Mouse (Mus musculus): ENCODE measurements around the gene Usp19.
A peak's percentile ranks its signal among the peaks of the same experiment; 100 is the strongest.

Usp19 gene

DNA sequence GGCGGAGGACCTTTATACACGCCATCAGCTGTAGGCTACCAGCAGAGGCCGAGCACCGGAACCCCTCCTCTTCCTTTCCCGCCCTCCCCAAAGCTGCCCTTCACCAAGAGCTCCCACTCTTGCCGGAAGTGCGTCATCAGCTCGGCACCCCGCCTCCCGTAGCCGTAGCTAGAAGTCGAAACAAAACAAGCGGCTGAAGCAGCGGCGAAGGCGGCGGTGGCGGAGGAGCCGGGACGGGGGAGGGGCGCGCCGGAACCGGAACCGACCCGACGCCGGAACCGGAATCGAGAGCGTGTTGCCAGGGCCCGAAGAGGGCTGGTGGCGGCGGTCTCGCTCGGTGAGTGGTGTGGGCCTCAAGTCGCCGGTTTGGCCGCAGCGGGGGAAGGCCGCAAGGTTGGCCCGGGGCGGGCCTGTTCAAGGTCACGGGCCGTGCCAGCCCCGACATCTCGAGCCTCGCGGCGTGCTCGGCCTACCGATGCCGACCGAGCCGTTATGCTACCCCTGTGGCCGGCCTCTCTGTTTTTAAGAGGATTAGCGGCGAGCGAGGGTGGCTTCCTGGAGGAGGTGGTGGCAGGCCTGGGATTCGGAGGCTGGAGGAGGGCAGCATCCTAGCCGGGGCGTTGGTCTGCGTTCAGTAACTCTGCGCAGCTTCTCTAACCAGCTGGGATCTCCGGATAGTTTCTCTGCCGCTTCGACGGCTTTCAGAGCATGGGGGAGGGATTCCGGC is at the start of gene Usp19:
Gene Usp19, plus strand, starts transcription at position 44 of the 727 bp plus-strand sequence.
- DNase-seq (ENCODE audit: low spot score): peak; percentile 96

DNA sequence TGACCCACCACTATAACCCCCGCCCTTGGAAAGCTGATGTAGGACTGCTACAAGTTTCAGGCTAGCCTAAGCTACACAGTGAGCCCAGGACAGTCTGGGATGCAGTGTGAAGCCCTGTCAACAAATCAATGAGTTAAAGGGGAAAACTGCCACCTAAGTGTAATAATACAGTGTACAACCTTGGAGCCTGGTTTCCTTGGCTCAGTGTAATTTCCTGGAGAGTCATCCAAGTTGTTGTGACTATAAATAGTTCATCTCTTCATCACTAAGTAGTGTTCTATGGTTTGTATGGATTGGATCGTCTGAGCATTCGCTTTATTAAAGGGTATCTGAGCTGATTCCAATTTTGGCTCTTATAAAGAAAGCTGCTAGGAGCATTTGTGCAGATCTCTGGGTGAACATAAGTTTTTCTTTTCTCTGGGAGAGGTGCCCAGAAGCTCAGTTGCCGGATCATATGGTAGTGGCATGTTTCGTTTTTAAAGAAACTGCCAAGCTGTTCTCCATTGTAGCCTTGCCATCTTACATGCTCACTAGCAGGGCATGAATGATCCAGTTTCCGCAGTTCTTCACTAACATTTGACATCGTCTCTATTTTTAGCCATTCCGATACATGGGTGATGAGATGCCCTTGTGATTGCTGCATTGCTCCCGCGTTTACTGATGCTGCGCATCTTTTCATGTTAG is 49.0 kb upstream of the Usp19 start:
- DNase-seq (ENCODE audit: low spot score): no peak

DNA sequence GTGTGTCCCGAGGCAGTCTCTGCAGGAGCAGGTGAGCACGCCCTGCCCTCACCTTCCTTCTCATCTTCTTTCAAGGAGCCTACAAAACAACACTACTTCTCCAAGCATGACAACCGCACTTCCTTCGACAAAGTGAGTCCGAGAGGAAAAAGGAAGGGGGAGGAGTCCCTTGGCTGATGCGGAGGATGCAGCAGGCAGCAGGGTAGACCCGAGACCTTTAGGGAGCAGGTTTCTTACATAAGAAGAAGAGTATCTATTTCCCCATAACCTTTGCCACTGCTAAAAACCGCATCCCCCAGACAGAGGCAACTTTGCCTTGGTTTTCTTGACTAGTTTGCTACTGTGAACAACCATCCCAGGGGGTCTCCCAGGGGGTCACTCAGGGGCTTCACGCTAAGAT is 45.3 kb upstream of the Usp19 start:
- peak; percentile 27 for DNase-seq (ENCODE audit: low spot score)

DNA sequence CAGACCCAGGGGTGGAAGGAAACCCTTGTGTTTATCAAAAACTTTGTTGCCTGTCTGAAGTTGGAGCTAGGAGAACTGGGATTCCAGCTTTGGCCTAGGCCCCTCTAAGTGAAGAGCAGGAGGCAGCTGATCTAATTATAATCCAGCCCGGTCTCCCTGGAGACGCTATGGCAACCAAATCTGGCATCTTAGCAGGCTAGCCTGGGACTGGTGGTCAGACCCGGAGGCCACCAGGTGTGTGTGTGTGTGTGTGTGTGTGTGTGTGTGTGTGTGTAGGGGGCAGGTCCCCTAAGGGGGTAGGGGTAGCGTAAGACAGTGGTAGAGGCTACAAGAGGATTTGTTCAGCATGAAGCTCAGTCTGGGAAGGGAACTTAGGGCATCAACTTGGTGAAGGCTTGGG is 40.5 kb upstream of the Usp19 start:
- no peak for DNase-seq (ENCODE audit: low spot score)

DNA sequence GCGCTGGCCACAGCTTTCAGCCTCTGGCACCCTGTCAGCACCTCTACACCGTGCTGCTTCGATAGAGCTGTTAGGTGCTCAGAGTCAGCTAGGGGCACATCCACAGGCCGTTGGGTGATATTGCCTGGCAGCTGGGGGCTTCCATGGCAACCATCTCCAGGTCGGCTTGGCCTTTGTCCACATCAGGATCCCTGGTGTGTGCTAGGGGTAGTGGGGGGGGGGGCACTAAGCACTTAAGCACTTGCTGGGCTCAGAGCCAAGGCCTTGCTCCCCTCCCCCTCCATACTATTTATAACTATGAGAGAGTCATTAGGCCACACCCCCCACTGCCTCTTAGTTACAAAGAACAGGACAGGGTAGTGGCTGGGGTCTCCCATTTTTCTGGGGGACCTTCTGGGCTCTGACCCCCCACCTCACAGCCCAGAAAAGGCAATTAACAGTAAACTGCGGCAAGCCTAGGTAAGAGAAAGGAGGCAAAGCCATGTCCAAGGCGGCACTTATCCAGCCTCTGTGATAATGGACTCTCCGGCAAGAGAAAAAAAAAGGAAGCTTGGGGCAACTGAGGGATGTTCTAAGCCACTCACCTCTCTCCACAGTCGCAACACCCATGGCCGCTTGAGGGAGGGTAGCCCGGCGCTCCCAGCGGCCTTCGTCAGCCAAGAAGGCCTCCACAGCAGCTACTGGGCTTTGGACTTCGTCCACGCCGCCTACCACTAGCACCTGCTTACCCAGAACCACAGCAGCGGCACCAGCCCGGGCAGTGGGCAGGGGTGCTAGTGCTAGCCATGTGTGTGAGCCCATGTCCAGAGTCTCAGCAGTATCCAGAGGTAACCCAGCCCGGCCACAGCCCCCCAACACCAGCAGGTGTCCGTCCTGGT is 39.9 kb upstream of the Usp19 start:
- DNase-seq (ENCODE audit: low spot score): no peak

DNA sequence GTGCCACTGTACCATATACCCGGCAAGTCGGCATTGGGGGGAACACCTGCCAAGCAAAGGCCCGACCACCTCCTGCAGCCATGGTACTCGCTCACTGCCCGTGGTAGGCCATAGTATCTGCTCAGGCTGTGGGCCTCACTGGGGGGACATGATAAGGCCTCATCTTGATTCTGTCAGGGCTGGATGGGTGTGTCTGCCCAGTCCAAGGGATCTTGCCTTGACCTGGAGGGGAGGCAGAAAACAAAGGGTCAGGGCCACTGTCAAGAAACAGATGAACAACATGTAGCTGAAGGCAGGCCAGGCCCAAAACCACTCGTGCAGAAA is 39.3 kb upstream of the Usp19 start:
- DNase-seq (ENCODE audit: low spot score): no peak

DNA sequence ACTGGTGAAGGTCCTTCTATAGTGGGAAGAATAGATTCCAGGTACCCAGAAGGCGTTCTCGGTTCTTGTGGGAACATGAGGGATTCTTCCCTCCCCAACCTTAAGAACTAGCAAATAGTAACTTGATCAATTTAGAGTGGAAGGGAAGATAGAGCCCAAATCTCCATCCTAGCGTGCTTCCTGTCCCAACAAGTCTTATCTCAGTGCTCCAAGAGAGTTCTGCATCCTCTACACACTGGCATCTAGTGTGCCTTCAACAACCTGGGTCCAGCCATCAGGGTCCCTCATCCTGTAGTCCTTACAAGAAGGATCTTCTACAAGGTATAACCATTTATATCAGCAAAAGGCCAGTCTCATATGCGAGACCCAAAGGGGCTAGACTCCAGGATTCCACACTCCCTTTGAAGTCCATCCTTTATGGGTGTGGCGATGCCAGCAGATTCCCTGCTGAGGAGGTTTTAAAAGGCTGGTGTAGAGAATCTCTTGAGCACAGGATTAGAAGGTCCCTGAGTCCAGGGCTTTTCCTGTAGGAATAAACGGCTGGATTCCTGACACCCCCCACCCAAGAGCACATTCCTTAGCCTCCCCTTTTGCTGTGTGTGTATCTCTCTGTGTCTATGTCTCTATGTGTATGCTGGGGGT is 38.8 kb upstream of the Usp19 start:
- no peak for DNase-seq (ENCODE audit: low spot score)

DNA sequence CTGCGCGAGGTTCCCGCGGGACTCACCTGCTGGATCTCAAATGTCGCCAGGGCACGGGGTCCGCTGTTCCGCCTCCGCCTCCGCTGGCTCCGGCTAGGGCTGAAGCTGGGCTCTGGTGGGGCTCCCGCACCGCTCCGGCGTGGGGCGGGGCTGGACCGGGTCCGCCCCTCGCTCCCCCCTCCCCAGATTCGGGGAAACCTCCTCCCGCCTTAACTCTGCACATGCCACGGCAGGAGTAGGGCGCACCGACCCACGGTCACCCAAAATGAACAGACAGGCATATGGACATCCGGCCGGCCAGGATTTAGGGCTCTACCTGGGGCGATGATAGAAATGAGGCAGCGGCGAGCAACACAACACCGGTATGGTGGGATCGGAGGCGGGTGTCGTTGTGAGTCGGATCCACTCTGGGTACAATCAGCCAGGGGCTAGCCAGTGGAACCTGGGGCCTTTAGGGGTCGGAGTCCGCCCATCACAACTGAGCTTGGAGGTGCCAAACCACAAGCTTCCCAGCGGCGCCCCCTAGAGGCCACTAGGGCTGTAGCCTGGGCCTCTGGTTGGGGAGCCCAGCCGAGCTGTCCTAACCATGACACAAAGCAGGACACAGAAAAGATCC is 38.0 kb upstream of the Usp19 start:
- peak; percentile 78 for DNase-seq (ENCODE audit: low spot score)

DNA sequence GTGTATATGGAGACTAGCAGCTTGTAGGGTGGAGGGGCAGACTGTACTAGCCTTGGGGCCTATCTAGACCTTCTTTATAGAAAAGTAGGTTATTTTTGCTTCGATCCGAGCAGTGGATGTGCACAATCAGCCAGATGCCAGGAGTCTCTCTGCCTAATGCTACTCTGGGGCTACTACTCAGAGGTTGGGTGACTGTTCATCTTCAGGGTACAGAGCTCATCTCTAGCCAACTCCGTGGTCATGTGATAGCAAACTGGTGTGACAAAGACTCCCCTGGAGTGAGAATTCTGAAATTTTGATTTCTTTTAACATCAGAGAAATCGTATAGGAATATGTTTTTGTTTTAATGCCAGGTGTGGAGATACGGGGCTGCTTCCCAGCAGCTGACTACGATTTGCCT is 37.5 kb upstream of the Usp19 start:
- no peak for DNase-seq (ENCODE audit: low spot score)

DNA sequence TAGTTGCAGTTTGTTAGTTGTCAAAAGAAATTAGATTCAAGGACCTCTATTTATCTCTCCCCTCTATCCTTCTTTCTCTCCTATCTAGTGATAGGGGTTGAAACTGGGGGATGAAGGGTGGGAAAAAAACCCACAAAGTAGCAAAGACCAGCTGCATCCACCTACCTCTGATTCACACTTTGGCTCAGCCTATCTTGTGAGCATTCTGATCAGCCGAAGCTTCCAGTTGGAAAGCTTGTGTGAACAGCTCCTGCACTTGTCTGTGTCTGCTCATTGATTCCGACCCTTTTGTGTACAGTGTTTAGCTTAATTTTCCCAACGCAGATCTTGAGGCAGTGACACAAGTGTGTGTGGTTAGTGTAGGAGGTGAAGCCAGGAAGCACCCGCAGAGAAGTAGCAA is 36.9 kb upstream of the Usp19 start:
- no peak for DNase-seq (ENCODE audit: low spot score)

DNA sequence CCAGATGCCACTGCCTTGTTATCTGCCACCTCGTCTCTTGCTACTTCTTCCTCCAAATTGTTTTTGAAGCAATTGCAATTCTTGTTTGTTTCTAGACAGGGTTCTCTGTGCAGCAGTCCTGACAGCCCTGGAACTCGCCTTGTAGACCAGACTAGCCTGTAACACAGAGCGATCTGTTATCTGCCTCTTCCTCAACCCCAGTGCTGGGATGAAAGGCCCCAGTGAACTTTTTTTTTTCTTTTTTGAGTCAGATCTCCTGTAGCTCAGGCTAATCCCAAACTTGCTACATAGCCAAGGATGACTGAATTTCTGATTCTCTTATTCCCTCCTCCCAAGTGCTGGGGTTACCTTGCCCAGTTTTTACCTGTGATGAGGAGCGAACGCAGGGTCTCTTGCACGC is 36.0 kb upstream of the Usp19 start:
- DNase-seq (ENCODE audit: low spot score): no peak

DNA sequence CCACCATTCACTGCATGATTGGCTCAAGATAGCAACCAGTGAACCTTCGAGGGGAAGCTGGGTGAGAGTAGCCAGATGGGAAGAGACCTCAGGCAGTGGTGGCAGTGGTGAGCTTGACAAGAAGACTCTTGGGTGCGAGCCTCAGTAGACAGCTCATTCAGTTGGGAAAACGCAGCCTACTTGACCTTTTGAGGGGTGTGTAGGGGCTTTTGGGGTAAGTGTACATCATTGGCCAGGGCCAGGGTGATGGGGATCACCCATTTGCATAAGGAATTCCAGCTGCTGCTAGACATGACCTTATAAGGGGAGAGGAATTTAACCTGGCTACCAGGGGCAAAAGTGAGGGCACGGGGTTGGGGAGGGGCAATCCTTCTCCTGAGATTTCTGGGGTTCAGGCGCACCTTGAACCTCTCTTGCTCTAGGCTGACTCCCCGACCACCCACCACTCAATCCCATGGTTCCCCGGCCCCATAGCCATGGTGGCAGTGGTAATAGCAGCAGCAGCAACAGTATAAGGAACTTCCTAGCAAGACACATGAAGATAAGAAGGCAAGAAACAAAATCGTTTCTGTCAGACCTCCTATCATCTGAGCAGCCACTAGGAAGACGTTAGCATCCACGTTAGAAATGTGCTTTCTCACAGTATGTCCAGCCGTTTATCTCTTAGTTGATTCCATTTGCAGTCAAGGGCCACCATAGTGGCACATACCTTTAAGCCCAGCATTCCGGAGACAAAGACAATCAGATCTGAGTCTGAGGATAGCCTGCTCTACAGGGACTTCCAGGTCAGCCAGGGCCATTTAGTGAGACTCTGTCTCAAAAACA is 34.4 kb upstream of the Usp19 start:
- DNase-seq (ENCODE audit: low spot score): no peak

DNA sequence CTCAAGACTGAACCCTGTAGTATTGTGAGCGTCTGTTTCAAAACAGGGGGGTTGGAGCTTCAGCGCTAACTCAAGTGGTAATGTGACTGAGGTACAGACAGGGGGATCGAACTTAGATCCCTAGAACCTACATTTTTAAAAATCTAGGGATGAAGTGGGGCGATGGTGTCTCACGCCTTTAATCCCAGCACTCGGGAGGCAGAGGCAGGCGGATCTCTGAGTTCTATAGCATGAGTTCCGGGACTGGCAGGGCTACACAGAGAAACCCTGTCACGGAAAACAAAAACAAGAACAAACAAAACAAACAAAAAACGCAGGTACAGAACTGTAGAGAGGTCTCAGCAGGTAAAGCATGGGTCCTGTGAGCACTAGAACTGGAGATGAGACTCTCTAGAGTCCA is 33.4 kb upstream of the Usp19 start:
- DNase-seq (ENCODE audit: low spot score): no peak

DNA sequence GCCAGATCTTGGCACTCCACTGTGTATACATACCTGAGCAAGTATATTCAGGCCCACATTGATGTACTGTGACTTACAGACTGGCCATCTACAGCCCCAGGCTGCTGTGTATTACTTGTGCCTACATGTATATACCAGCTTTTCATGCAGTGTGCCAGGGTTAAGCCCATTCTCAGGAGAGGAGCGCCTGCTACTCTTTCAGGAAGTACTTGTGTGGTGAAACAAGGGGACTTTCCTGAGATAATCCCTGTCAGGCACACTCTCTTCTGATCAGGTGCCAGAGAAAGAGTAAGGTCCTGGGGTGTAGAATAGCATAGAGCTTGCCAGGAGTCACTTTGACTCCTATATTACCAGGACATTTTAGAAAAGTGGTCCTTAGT is 30.5 kb upstream of the Usp19 start:
- no peak for DNase-seq (ENCODE audit: low spot score)

DNA sequence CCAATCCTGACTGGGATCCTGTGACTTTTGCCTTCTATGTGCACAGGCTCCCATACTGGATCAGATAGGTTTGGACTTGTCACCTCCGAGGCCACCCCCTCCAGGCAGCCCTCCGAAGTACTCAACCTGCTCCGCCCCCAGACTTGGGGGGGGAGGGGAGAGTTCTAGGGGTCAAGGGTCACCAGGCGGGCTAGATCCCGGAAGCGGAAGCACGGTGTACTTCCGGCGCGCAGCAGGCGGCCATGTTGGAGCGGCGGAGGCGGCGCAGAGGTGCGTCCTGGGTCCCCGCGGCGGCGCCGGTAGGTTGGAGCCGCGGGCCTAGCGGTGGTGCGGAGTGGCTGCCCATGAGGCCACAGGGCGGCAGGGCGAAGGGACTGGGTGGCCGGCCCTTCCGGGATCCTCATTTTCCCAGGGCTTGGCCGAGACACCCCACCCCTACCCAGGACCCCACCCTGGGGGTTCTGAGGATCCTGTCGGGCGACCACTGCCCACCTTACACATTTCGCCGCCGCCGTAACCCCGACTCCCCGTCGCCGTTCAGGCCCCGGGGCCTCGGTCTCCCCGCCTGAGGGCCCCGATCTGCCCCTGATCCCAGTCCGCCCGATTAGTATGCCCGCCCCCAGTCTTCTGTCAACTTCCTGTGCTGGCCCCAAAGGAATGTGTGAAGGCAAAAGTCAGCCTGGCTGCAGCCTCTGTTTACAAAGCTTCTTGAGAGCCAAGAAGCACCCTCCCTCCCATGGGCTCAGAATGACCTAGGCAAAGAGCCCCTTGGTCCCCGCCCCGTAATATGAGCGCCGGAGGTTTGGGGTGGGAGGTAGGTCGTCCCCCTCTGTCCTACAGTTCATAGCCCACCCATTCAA is 29.9 kb upstream of the Usp19 start, which contains the start of gene Ccdc71:
Gene Ccdc71, plus strand, starts transcription at position 209 of the 860 bp plus-strand sequence.
- peak; percentile 82 for DNase-seq (ENCODE audit: low spot score)

DNA sequence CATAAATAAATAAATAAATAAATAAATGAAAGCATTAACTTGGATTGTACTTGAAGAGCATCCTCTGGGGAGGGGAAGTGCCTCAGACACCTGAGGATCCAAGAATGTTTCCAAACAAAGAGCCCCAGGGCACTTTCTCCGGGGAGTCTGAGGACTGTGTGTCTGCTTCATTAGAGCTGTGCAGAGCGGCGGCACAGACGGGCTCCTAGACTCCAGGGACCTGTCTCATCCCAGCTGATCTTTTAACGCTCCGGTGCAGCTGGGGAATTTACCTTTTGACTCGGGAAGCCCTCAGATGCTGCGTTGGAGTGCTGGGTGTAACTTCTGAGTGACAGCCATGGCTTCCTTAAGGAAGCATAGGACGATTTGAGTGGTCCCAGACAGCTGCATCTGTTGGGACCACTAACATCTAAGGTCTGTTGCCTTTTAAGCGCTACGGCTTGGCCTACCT is 29.2 kb upstream of the Usp19 start, which contains the start of gene Klhdc8b:
Gene Klhdc8b, minus strand, starts transcription at position 401 of the 451 bp plus-strand sequence.
- no peak for DNase-seq (ENCODE audit: low spot score)

DNA sequence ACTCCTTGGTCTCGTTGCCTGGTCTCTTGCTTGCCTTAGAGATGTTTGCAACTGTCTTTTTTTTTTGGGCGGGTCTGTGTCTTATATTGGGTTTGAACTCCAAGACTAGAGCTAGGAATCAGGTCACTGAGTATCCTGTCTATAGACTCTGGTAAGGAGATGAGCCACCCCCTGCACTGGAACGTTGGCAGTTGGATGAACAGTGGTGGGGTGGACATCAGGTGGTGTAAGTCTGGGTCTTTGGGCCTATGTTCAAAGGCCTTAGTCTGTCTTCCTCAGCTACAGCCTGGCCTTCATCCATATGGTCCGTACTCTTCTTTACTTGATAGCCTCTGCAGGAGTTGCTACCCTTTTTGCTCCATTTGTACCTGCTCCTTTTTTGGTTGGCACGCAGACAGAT is 28.7 kb upstream of the Usp19 start:
- DNase-seq (ENCODE audit: low spot score): no peak

DNA sequence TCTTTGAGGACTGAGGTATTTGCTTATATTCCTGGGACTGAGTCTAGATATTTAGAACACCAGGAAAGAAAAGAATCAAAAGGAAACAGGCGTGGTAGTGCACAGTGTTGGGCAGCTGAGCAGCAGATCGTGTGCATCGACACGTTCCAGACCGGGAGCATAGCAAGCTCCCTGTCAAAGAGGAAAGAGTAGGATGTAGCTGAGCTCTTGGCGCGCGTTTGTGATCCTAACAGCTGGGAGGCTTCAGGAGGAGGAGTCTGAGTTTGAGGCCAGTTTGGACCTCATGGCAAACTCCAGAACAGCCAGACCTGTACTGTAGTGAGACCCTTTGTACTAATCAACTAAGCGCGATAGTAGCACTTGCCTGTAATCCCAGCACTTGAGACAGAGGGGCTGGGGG is 28.2 kb upstream of the Usp19 start:
- no peak for DNase-seq (ENCODE audit: low spot score)

DNA sequence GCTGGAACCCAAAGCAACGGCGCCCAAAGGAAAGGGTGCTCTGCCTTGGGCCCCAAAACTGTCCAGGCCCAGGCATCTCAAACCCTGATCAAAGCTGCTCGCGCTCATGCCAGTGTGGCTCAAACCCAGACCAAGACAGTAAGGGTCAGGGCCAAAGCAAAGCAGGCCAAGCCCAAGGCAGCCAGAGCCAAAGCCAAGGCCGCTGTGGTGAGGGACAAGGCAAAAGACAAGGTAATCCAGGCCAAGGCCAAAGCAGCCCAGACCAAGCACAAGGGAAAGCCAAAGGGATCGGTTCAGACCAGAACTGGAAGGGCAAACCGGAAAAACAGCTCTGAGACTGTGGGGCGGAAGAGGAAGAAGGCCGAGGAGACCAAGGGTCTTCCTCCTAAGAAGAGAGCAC is 26.7 kb upstream of the Usp19 start:
- no peak for DNase-seq (ENCODE audit: low spot score)

DNA sequence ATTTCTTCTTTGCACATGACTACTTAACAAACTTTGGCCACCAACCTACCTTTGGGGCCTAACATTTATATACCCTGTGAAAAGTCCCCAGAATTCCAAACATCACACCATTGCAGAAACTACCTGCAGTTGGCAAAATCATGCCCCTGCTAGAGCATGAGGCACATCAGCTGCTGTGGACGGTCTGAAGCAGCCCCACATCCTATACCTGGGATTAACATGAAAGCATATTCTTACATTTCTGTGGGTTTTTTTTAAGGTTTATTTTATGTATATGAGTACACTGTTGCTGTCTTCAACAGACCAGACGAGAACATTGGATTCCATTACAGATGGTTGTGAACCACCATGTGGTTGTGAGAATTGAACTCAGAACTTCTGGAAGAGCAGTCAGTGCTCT is 24.2 kb upstream of the Usp19 start:
- no peak for DNase-seq (ENCODE audit: low spot score)
